Mouse (Mus musculus): Measurements from ENCODE around the gene Gp1ba. TPM values are rescaled to one million over a fixed set of nuclear protein-coding genes. Genes with fewer than 3 reads are reported as not detected.

Gene Gp1ba
- polyA plus RNA-seq, 1 experiment from 2014 or later: 1.6 TPM

- H3K27ac ChIP-seq (ENCODE audit: low read depth, low read length): no peak overlapping the region
- 63% methylated on average over 2 of the region's 2 CpGs for WGBS
Measured at GRCm38 (mm10) chr11:70678576-70678975, 39.7 kb downstream of the Gp1ba start.

DNA sequence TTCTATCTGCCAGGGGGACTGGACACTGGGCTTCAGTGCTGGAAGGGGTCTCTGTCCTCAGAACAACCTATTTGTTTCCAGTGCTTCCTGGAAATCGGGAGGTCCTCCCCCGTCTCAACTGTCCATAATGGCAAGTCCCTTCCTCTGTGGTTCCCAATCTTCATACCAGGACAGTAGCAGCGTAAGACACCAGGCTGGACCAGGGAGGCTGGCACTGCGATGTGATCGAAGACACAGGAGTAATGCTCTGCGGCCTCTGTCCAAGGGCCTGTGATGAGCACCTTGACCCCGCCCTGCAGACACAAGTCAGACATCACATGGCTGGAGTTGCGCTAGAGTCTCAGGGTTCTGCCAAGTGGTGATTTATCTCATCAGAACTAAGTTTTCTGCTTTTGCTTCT is 40.4 kb downstream of the Gp1ba start:
- Histone ChIP-seq H3K4me1 (ENCODE audit: control insufficient read depth, insufficient read depth, low read length) (peaks cover 3% of the 10 kb centered on the region; the same call in 1 of the 2 replicates), H3K9ac (ENCODE audit: low read length) (no peak overlapping the region), H3K27ac (ENCODE audit: low read depth, low read length) (no peak overlapping the region), H3K27me3 (ENCODE audit: control insufficient read depth, insufficient read depth, low read length) (no peaks in the 10 kb centered on the region), H3K9me3 (ENCODE audit: control insufficient read depth, low read length) (no peaks in the 10 kb centered on the region), H3K4me2 (ENCODE audit: low read depth) (no peak overlapping the region), H3K4me3 (ENCODE audit: low read depth, low read length) (no peak overlapping the region), H3K36me3 (ENCODE audit: control insufficient read depth, insufficient read depth, low read length) (no peaks in the 10 kb centered on the region; the same call in 1 of the 2 replicates)
- no peak for ATAC-seq (ENCODE audit: insufficient read depth, low FRiP score, low TSS enrichment)
- DNase-seq (ENCODE audit: low spot score): no peak
- 96% methylated on average over 8 of the region's 8 CpGs for WGBS

More at GRCm38 (mm10) chr11:70678576-70678975, 39.7 kb downstream of the Gp1ba start:
- Histone ChIP-seq H3K9ac (ENCODE audit: low read length) (no peak overlapping the region), H3K27me3 (ENCODE audit: control insufficient read depth, insufficient read depth, low read length) (no peaks in the 10 kb centered on the region), H3K4me1 (ENCODE audit: control insufficient read depth, insufficient read depth, low read length) (peaks cover 3% of the 10 kb centered on the region; the same call in 1 of the 2 replicates), H3K4me2 (ENCODE audit: low read depth) (no peak overlapping the region), H3K36me3 (ENCODE audit: control insufficient read depth, insufficient read depth, low read length) (no peaks in the 10 kb centered on the region; the same call in 1 of the 2 replicates), H3K4me3 (ENCODE audit: low read depth, low read length) (no peak overlapping the region), H3K9me3 (ENCODE audit: control insufficient read depth, low read length) (no peaks in the 10 kb centered on the region)
- DNase-seq (ENCODE audit: low spot score): no peak
- ATAC-seq (ENCODE audit: insufficient read depth, low FRiP score, low TSS enrichment): no peak

DNA sequence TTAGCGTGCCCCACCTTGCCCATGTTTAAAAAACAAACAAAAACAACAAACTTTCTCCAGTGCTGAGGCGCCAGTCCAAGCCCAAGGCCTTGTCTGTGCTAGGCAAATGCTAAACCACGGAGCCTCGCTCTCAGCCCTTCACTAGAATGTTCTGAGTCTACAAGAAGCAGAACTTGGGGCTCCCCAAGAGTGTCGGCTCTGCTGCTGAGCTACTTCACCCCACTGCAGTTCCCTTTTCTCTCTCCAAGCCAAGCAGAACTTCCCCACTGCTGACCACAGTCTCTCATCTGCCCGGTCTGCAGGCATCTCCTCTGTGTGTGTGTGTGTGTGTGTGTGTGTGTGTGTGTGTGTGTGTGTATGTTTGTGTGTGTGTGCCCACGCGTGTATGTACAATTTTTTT is 41.0 kb downstream of the Gp1ba start:
- Histone ChIP-seq H3K4me3 (ENCODE audit: low read depth, low read length) (no peak overlapping the region), H3K4me1 (ENCODE audit: control insufficient read depth, insufficient read depth, low read length) (peaks cover 3% of the 10 kb centered on the region; the same call in 1 of the 2 replicates), H3K9me3 (ENCODE audit: control insufficient read depth, low read length) (no peaks in the 10 kb centered on the region), H3K36me3 (ENCODE audit: control insufficient read depth, insufficient read depth, low read length) (no peaks in the 10 kb centered on the region; the same call in 1 of the 2 replicates), H3K4me2 (ENCODE audit: low read depth) (no peak overlapping the region), H3K27me3 (ENCODE audit: control insufficient read depth, insufficient read depth, low read length) (no peaks in the 10 kb centered on the region), H3K9ac (ENCODE audit: low read length) (no peak overlapping the region), H3K27ac (ENCODE audit: low read depth, low read length) (no peak overlapping the region)
- ATAC-seq (ENCODE audit: insufficient read depth, low FRiP score, low TSS enrichment): no peak
- 93% methylated on average over 8 of the region's 8 CpGs for WGBS
- DNase-seq (ENCODE audit: low spot score): no peak

GRCm38 (mm10) chr11:70681170-70681569 is 42.2 kb downstream of the Gp1ba start:
- no peak overlapping the region for H3K9ac ChIP-seq (ENCODE audit: low read length)
- DNase-seq (ENCODE audit: low spot score): no peak
- WGBS: 66% methylated on average over 12 of the region's 12 CpGs

DNA sequence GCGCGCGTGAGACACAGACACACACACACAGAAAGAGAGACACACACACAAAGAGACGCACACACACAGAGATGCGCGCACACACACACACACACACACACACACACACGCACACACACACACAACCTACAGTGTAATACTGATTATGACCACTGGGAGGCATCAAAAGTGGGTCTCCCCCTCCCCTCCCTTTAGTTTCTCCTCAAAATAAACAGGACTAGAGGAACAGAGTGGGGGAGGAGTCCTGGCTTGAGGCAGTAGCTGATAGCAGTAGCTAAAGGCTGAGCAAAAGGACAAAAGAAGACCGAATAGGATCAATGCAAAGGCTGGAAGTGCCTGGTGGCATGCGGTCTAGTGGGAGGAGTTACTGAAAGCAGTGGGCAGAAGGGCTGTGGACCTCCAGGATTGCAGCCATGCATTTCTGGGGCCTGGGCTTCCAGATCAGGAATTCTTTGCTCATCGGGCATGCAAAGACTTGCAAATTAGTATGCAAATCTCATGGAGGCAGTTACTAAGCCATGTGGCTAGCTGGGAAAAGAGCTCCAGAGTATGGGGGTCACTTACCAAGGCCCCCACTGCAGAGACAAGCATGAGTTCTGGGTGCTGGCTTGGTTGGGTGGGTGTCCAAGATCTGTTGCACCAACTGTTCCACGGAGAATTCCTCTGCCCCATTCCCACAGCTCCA is 43.1 kb downstream of the Gp1ba start:
- WGBS: 15% methylated on average over 11 of the region's 11 CpGs
- peak; percentile 67 for DNase-seq (ENCODE audit: low spot score)
- ATAC-seq (ENCODE audit: insufficient read depth, low FRiP score, low TSS enrichment): peak; percentile 68; the same call in 1 of the 2 replicates
- H3K4me2 ChIP-seq (ENCODE audit: low read depth): no peak overlapping the region
- H3K4me3 ChIP-seq (ENCODE audit: low read depth, low read length): no peak overlapping the region
- H3K27me3 ChIP-seq (ENCODE audit: control insufficient read depth, insufficient read depth, low read length): no peaks in the 10 kb centered on the region
- no peaks in the 10 kb centered on the region; the same call in 1 of the 2 replicates for H3K36me3 ChIP-seq (ENCODE audit: control insufficient read depth, insufficient read depth, low read length)
- H3K9me3 ChIP-seq (ENCODE audit: control insufficient read depth, low read length): no peaks in the 10 kb centered on the region
- H3K27ac ChIP-seq (ENCODE audit: low read depth, low read length): no peak overlapping the region
- H3K4me1 ChIP-seq (ENCODE audit: control insufficient read depth, insufficient read depth, low read length): peaks cover 6% of the 10 kb centered on the region
- H3K9ac ChIP-seq (ENCODE audit: low read length): no peak overlapping the region

More at GRCm38 (mm10) chr11:70681170-70681569, 42.2 kb downstream of the Gp1ba start:
- Histone ChIP-seq H3K4me3 (ENCODE audit: low read depth, low read length) (no peak overlapping the region), H3K27ac (ENCODE audit: low read depth, low read length) (no peak overlapping the region), H3K4me2 (ENCODE audit: low read depth) (no peak overlapping the region), H3K27me3 (ENCODE audit: control insufficient read depth, insufficient read depth, low read length) (no peaks in the 10 kb centered on the region), H3K9me3 (ENCODE audit: control insufficient read depth, low read length) (no peaks in the 10 kb centered on the region), H3K4me1 (ENCODE audit: control insufficient read depth, insufficient read depth, low read length) (peaks cover 3% of the 10 kb centered on the region; the same call in 1 of the 2 replicates), H3K36me3 (ENCODE audit: control insufficient read depth, insufficient read depth, low read length) (no peaks in the 10 kb centered on the region; the same call in 1 of the 2 replicates)
- ATAC-seq (ENCODE audit: insufficient read depth, low FRiP score, low TSS enrichment): no peak

GRCm38 (mm10) chr11:70683640-70684039 is 44.7 kb downstream of the Gp1ba start:
- H3K9me3 ChIP-seq (ENCODE audit: control insufficient read depth, low read length): no peaks in the 10 kb centered on the region
- no peak for ATAC-seq (ENCODE audit: insufficient read depth, low FRiP score, low TSS enrichment)
- no peak for DNase-seq (ENCODE audit: low spot score)
- no peaks in the 10 kb centered on the region; the same call in 1 of the 2 replicates for H3K36me3 ChIP-seq (ENCODE audit: control insufficient read depth, insufficient read depth, low read length)
- 88% methylated on average over 5 of the region's 5 CpGs for WGBS
- H3K9ac ChIP-seq (ENCODE audit: low read length): no peak overlapping the region
- H3K4me1 ChIP-seq (ENCODE audit: control insufficient read depth, insufficient read depth, low read length): peaks cover 13% of the 10 kb centered on the region
- no peaks in the 10 kb centered on the region for H3K27me3 ChIP-seq (ENCODE audit: control insufficient read depth, insufficient read depth, low read length)
- no peak overlapping the region for H3K4me2 ChIP-seq (ENCODE audit: low read depth)
- H3K4me3 ChIP-seq (ENCODE audit: low read depth, low read length): no peak overlapping the region
- no peak overlapping the region for H3K27ac ChIP-seq (ENCODE audit: low read depth, low read length)

- Histone ChIP-seq H3K4me2 (ENCODE audit: low read depth) (peak overlapping the region; percentile 87), H3K9ac (ENCODE audit: low read length) (peak overlapping the region; percentile 70), H3K4me3 (ENCODE audit: low read depth, low read length) (peak overlapping the region; percentile 85), H3K36me3 (ENCODE audit: control insufficient read depth, insufficient read depth, low read length) (no peaks in the 10 kb centered on the region), H3K4me1 (ENCODE audit: control insufficient read depth, insufficient read depth, low read length) (peaks cover 15% of the 10 kb centered on the region), H3K27me3 (ENCODE audit: control insufficient read depth, insufficient read depth, low read length) (no peaks in the 10 kb centered on the region), H3K27ac (ENCODE audit: low read depth, low read length) (peak overlapping the region; percentile 46), H3K9me3 (ENCODE audit: control insufficient read depth, low read length) (no peaks in the 10 kb centered on the region)
- peak; percentile 45 for DNase-seq (ENCODE audit: low spot score)
- 2% methylated on average over 16 of the region's 16 CpGs for WGBS
- ATAC-seq (ENCODE audit: insufficient read depth, low FRiP score, low TSS enrichment): peak; percentile 36; the same call in 1 of the 2 replicates
Measured at GRCm38 (mm10) chr11:70686901-70687566, 48.1 kb downstream of the Gp1ba start.

DNA sequence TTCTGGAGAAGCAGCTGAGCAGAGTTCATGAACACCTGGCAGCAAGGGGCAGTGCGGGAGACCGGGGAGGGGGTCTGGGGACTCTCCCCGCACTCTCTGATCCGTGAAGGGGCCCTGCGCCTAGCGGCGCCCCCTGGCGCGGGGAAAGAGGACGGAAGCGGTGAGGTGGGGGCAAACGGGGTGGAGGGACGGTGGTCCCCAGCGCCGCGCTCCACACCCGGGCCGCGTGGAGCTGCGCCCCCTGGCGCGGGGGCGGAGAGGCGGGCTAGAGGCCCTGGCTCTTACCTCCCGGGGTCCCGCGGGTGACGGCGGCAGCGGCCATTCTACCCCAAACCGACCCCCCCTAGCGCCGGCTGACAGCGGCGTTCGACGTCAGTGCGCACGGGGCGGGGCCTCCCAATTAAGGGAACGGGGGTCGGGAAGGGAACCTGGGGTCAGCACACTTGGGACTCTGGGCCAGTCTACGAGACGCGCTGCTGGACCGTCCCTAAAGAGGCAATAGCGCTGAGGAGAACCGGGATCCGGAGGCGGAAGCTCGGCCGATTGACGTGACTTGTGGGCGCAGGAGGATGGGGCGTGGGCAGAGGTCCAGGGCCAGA is 48.8 kb downstream of the Gp1ba start, which contains the start of gene Camta2:
Gene Camta2 (minus strand): TSS at position 505 of the 599 bp plus-strand sequence.
- no peaks in the 10 kb centered on the region for H3K36me3 ChIP-seq (ENCODE audit: control insufficient read depth, insufficient read depth, low read length)
- H3K4me2 ChIP-seq (ENCODE audit: low read depth): peak within 1 kb of the TSS; percentile 87
- DNase-seq (ENCODE audit: low spot score): peak; percentile 88
- no peaks in the 10 kb centered on the region for H3K27me3 ChIP-seq (ENCODE audit: control insufficient read depth, insufficient read depth, low read length)
- H3K4me1 ChIP-seq (ENCODE audit: control insufficient read depth, insufficient read depth, low read length): peaks cover 12% of the 10 kb centered on the region
- 0% methylated on average over 55 of the region's 55 CpGs for WGBS
- peak within 1 kb of the TSS; percentile 85 for H3K4me3 ChIP-seq (ENCODE audit: low read depth, low read length)
- H3K27ac ChIP-seq (ENCODE audit: low read depth, low read length): peak within 1 kb of the TSS; percentile 46
- H3K9ac ChIP-seq (ENCODE audit: low read length): peak within 1 kb of the TSS; percentile 70
- H3K9me3 ChIP-seq (ENCODE audit: control insufficient read depth, low read length): no peaks in the 10 kb centered on the region
- ATAC-seq (ENCODE audit: insufficient read depth, low FRiP score, low TSS enrichment): peak; percentile 77

All from neural tube, embryonic 11.5 days (tissue).